Mouse (Mus musculus): ENCODE measurements around the gene CN725425. TPM values are rescaled to one million over a fixed set of nuclear protein-coding genes. Genes with fewer than 3 reads are reported as not detected.
A peak's percentile ranks its signal among the peaks of the same experiment; 100 is the strongest.

Gene CN725425
- total RNA-seq, 2 experiments from 2014 or later: 0.25 TPM; not detected in 1

DNA sequence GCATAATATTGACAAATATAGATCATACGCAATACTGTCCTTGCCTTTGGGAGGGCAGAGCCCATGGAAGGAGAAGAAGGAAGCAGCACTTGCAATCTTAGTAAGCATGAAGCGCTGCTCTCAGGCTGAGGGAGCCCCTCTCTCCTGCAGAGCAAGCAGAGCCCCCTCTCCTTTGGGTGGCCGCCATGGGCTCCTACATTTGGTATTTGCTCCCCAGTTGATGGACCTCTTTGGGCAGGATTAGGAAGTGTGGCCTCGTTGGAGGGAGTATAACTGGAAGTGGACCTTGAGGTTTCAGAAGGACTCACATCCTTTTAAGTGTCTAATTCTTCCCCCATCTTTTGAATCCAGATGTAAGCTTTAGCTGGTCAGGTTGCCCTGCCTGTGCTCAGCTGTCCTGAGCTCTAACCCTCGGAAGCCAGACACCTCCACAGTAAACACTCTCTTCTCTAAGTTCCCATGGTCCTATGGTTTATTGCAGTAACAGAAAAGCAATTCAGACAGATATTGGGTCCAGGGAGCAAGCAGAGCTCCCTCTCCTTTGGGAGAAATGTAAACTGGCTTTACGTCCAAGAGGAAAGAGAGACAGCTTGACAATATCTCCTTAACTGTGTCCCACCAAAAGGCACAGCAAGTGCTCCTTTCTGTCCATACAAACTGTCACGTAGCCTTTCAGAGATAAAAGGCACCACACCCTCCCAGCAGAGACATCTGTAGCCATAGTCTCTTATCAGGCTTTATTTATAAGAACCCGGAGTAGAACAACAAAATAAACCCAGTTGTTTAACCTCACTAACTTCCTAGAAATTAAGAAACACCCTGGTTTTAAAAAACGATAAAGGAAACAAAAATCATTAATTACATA, 52.5 kb downstream of the CN725425 start:
- no peak for DNase-seq (ENCODE audit: low spot score in 2 of 2)
- Histone ChIP-seq H3K27ac (no peak overlapping the region), H3K4me3 (no peak overlapping the region)
- TF ChIP-seq CTCF (conservative IDR thresholded peaks at IDR 0.05): no peak

- no peak for DNase-seq (ENCODE audit: low spot score in 2 of 2)
Observed at GRCm38 (mm10) chr15:91252956-91253355, 53.7 kb downstream of the CN725425 start.

GRCm38 (mm10) chr15:91255308-91255707, 56.0 kb downstream of the CN725425 start:
- TF ChIP-seq CTCF (conservative IDR thresholded peaks at IDR 0.05): no peak
- no peak for DNase-seq (ENCODE audit: low spot score in 2 of 2)
- Histone ChIP-seq H3K27ac (no peak overlapping the region), H3K4me3 (no peak overlapping the region)

More at GRCm38 (mm10) chr15:91252956-91253355, 53.7 kb downstream of the CN725425 start:
- Histone ChIP-seq H3K4me3 (no peak overlapping the region), H3K27ac (no peak overlapping the region)
- TF ChIP-seq CTCF (conservative IDR thresholded peaks at IDR 0.05): peak; percentile 80

DNA sequence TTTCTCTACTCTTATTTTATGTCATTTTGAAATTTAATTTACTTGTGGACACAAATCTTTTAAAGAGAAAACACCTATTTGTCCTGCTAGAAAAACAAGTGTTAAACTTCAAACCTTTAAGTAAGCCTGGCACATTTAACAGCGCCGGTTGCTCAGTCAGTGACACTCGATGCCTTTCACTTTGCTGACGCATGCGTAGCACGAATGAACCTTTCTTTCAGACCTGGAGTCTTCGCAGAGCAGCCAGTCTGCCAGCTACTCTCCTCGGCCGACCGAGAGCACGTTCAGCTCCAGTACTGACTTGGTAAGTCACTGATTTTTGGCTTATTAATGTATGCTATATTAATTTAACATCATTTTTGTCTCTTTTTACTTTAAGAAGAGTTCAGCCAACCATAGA, 57.8 kb downstream of the CN725425 start:
- TF ChIP-seq CTCF (conservative IDR thresholded peaks at IDR 0.05): no peak
- no peak for DNase-seq (ENCODE audit: low spot score in 2 of 2)
- no peak overlapping the region for H3K4me3 ChIP-seq
- no peak overlapping the region for H3K27ac ChIP-seq

DNA sequence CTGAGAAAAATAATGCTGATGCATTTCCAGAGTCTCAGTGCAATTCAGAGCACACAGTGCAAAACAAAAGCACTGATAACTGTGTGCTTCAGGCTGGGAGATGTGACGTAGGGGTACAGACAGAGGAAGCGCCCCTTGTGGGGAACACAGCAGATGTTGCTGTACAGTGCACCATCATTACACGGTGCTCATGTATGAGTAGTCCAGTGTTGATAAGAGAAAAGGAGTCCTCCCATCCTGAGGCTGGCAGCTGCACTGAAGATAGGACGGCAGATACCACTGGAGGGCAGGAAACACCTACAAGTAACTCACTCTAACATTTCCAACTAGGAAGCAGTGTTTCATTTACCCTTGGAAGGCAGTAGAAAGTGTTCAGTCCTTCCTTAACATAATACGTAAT, 61.3 kb downstream of the CN725425 start:
- DNase-seq (ENCODE audit: low spot score in 2 of 2): no peak
- peak; percentile 48 for TF ChIP-seq CTCF (conservative IDR thresholded peaks at IDR 0.05)
- Histone ChIP-seq H3K4me3 (no peak overlapping the region), H3K27ac (no peak overlapping the region)

GRCm38 (mm10) chr15:91263926-91264325, 64.6 kb downstream of the CN725425 start:
- no peak overlapping the region for H3K27ac ChIP-seq
- TF ChIP-seq CTCF (conservative IDR thresholded peaks at IDR 0.05): no peak
- no peak for DNase-seq (ENCODE audit: low spot score in 2 of 2)
- no peak overlapping the region for H3K4me3 ChIP-seq

- no peak for TF ChIP-seq CTCF (conservative IDR thresholded peaks at IDR 0.05)
- no peak overlapping the region for H3K4me3 ChIP-seq
- no peak overlapping the region for H3K27ac ChIP-seq
- DNase-seq (ENCODE audit: low spot score in 2 of 2): no peak
Observed at GRCm38 (mm10) chr15:91268532-91268931, 69.2 kb downstream of the CN725425 start.

GRCm38 (mm10) chr15:91275961-91276360, 76.7 kb downstream of the CN725425 start:
- no peak overlapping the region for H3K4me3 ChIP-seq
- no peak for DNase-seq (ENCODE audit: low spot score in 2 of 2)
- H3K27ac ChIP-seq: no peak overlapping the region
- TF ChIP-seq CTCF (conservative IDR thresholded peaks at IDR 0.05): no peak

- H3K4me3 ChIP-seq: no peak overlapping the region
- H3K27ac ChIP-seq: no peak overlapping the region
- no peak for TF ChIP-seq CTCF (conservative IDR thresholded peaks at IDR 0.05)
- no peak for DNase-seq (ENCODE audit: low spot score in 2 of 2)
Observed at GRCm38 (mm10) chr15:91279571-91279970, 80.3 kb downstream of the CN725425 start.

- no peak overlapping the region for H3K4me3 ChIP-seq
- H3K27ac ChIP-seq: no peak overlapping the region
- no peak for TF ChIP-seq CTCF (conservative IDR thresholded peaks at IDR 0.05)
- no peak for DNase-seq (ENCODE audit: low spot score in 2 of 2)
Observed at GRCm38 (mm10) chr15:91281521-91281920, 82.2 kb downstream of the CN725425 start.

- H3K4me3 ChIP-seq: no peak overlapping the region
- DNase-seq (ENCODE audit: low spot score in 2 of 2): no peak
- no peak overlapping the region for H3K27ac ChIP-seq
- no peak for TF ChIP-seq CTCF (conservative IDR thresholded peaks at IDR 0.05)
Observed at GRCm38 (mm10) chr15:91282822-91283221, 83.5 kb downstream of the CN725425 start.

GRCm38 (mm10) chr15:91283418-91283817, 84.1 kb downstream of the CN725425 start:
- H3K4me3 ChIP-seq: no peak overlapping the region
- H3K27ac ChIP-seq: no peak overlapping the region
- no peak for TF ChIP-seq CTCF (conservative IDR thresholded peaks at IDR 0.05)
- no peak for DNase-seq (ENCODE audit: low spot score in 2 of 2)

DNA sequence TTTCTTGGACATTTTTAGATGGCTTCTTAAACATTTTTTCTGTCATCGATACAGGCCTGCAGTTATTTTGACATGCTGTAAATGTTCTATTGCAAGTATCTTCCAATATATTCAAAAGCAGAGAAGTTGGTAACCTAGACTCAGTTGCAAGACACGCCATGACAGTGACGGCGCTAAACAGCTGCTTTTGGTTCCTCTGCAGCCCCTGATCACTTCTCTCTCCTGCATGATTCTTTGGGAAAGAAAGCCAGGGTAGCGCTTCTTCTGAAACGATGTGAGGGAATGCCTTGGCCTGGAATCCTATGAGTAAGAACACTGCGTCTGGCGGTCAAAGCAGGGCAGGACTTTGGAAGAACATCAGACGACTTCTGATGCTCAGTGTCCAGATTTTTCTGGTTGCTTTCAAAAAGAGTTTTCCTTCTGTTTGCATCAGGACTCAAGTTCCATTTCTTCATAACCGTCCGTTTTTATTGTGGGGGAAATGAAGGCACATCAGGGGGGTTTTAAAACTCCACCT, 100.1 kb downstream of the CN725425 start:
- Histone ChIP-seq H3K27ac (no peak overlapping the region), H3K4me3 (no peak overlapping the region)
- no peak for TF ChIP-seq CTCF (conservative IDR thresholded peaks at IDR 0.05)
- no peak for DNase-seq (ENCODE audit: low spot score in 2 of 2)

GRCm38 (mm10) chr15:91301366-91301765, 102.1 kb downstream of the CN725425 start:
- Histone ChIP-seq H3K4me3 (no peak overlapping the region), H3K27ac (no peak overlapping the region)
- TF ChIP-seq CTCF (conservative IDR thresholded peaks at IDR 0.05): peak; percentile 99
- DNase-seq (ENCODE audit: low spot score in 2 of 2): peak; percentile 84 to 93

Measured in layer of hippocampus, adult 2 months (tissue).